Mouse (Mus musculus): ENCODE measurements around the gene Olfr596. TPM values are rescaled to one million over a fixed set of nuclear protein-coding genes. Genes with fewer than 3 reads are reported as not detected.
"Not testable (repeated sequence)": the region's sequence is repeated elsewhere in the genome, so short reads cannot be mapped to it uniquely, and the experiment has no call there.

The Olfr596 gene
- not detected in 2 replicates for polyA plus RNA-seq (2015; fragmentation: Nextera tagmentation; extraction: Ambion mirVana)

- WGBS = 82% methylated on average over 2 of the region's 2 CpGs
These were observed at the start of gene Olfr596 for GRCm38 (mm10) chr7:103305348-103305747. Gene Olfr596 (plus strand): TSS chr7:103305648.

GRCm38 (mm10) chr7:103316015-103316414 is 10.6 kb downstream of the Olfr596 start, which contains the start of gene Olfr597:
Gene Olfr597 (plus strand): TSS chr7:103316315.
- H3K4me1 ChIP-seq (replicated peaks; ENCODE audit: control insufficient read depth, insufficient read depth, low read length); H3K27ac ChIP-seq (ENCODE audit: low read length); H3K4me3 ChIP-seq (ENCODE audit: low read length); H3K9ac ChIP-seq (ENCODE audit: low read length); H3K4me2 ChIP-seq (ENCODE audit: low read depth, low read length); H3K9me3 ChIP-seq (ENCODE audit: control insufficient read depth, low read length); ATAC-seq (ENCODE audit: low read depth); H3K27me3 ChIP-seq (ENCODE audit: control insufficient read depth, insufficient read depth, low read depth, low read length); H3K36me3 ChIP-seq (ENCODE audit: control insufficient read depth, insufficient read depth, low read length): not testable (repeated sequence)
- 82% methylated on average over 2 of the region's 2 CpGs for WGBS

More at GRCm38 (mm10) chr7:103305348-103305747, at the start of gene Olfr596:
- not testable (repeated sequence) for H3K36me3 ChIP-seq (ENCODE audit: control insufficient read depth, insufficient read depth, low read length); H3K27ac ChIP-seq (ENCODE audit: low read length); H3K9me3 ChIP-seq (ENCODE audit: control insufficient read depth, low read length); H3K4me1 ChIP-seq (replicated peaks; ENCODE audit: control insufficient read depth, insufficient read depth, low read length); H3K4me3 ChIP-seq (ENCODE audit: low read length); H3K9ac ChIP-seq (ENCODE audit: low read length); H3K4me2 ChIP-seq (ENCODE audit: low read depth, low read length); ATAC-seq (ENCODE audit: low read depth); H3K27me3 ChIP-seq (ENCODE audit: control insufficient read depth, insufficient read depth, low read depth, low read length)

- Histone ChIP-seq H3K9ac (ENCODE audit: low read length) (no peak within 1 kb of the TSS), H3K4me2 (ENCODE audit: low read depth, low read length) (no peak within 1 kb of the TSS), H3K36me3 (ENCODE audit: control insufficient read depth, insufficient read depth, low read length) (no peaks in the 10 kb centered on the region), H3K4me3 (ENCODE audit: low read length) (no peak within 1 kb of the TSS), H3K27ac (ENCODE audit: low read length) (no peak within 1 kb of the TSS), H3K9me3 (ENCODE audit: control insufficient read depth, low read length) (no peaks in the 10 kb centered on the region), H3K27me3 (ENCODE audit: control insufficient read depth, insufficient read depth, low read depth, low read length) (no peaks in the 10 kb centered on the region), H3K4me1 (replicated peaks; ENCODE audit: control insufficient read depth, insufficient read depth, low read length) (no peaks in the 10 kb centered on the region)
- ATAC-seq (ENCODE audit: low read depth) = no peak
These were observed 17.8 kb downstream of the Olfr596 start, which contains the start of gene Olfr598 for GRCm38 (mm10) chr7:103323268-103323667. Gene Olfr598 (plus strand): TSS chr7:103323568.

- Histone ChIP-seq H3K9me3 (ENCODE audit: control insufficient read depth, low read length) (no peaks in the 10 kb centered on the region), H3K36me3 (ENCODE audit: control insufficient read depth, insufficient read depth, low read length) (no peaks in the 10 kb centered on the region), H3K27me3 (ENCODE audit: control insufficient read depth, insufficient read depth, low read depth, low read length) (no peaks in the 10 kb centered on the region), H3K4me1 (replicated peaks; ENCODE audit: control insufficient read depth, insufficient read depth, low read length) (no peaks in the 10 kb centered on the region), H3K27ac (ENCODE audit: low read length) (no peak within 1 kb of the TSS), H3K4me2 (ENCODE audit: low read depth, low read length) (no peak within 1 kb of the TSS), H3K4me3 (ENCODE audit: low read length) (no peak within 1 kb of the TSS), H3K9ac (ENCODE audit: low read length) (no peak within 1 kb of the TSS)
- 93% methylated on average over 1 of the region's 1 CpGs for WGBS
- no peak for ATAC-seq (ENCODE audit: low read depth)
These were observed 30.2 kb downstream of the Olfr596 start, which contains the start of gene Olfr599 for GRCm38 (mm10) chr7:103335617-103336016. Gene Olfr599 (plus strand): TSS chr7:103335917.

GRCm38 (mm10) chr7:103349569-103349968 is 44.1 kb downstream of the Olfr596 start, which contains the start of gene Olfr600:
Gene Olfr600 (minus strand): TSS chr7:103349669.
- no peak within 1 kb of the TSS for H3K4me3 ChIP-seq (ENCODE audit: low read length)
- H3K9me3 ChIP-seq (ENCODE audit: control insufficient read depth, low read length) = no peaks in the 10 kb centered on the region
- no peaks in the 10 kb centered on the region for H3K36me3 ChIP-seq (ENCODE audit: control insufficient read depth, insufficient read depth, low read length)
- ATAC-seq (ENCODE audit: low read depth) = no peak
- H3K4me2 ChIP-seq (ENCODE audit: low read depth, low read length) = no peak within 1 kb of the TSS
- no peaks in the 10 kb centered on the region for H3K4me1 ChIP-seq (replicated peaks; ENCODE audit: control insufficient read depth, insufficient read depth, low read length)
- no peak within 1 kb of the TSS for H3K9ac ChIP-seq (ENCODE audit: low read length)
- H3K27me3 ChIP-seq (ENCODE audit: control insufficient read depth, insufficient read depth, low read depth, low read length) = no peaks in the 10 kb centered on the region
- no peak within 1 kb of the TSS for H3K27ac ChIP-seq (ENCODE audit: low read length)

Small RNA genes within 50 kb of the gene (microRNA-seq; reads per million reads assigned to microRNA genes)
- not detected for gene Gm23550
- not detected for gene Gm25171

Other genes starting within 250 kb of the Olfr596 start
- gene Olfr584, start 223.8 kb upstream of the Olfr596 start, polyA plus RNA-seq (2015; fragmentation: Nextera tagmentation; extraction: Ambion mirVana) = not detected in 2 replicates
- gene Olfr585, start 207.9 kb upstream of the Olfr596 start, polyA plus RNA-seq (2015; fragmentation: Nextera tagmentation; extraction: Ambion mirVana) = not detected in 2 replicates
- not detected in 2 replicates for gene Olfr586, start 180.0 kb upstream of the Olfr596 start, polyA plus RNA-seq (2015; fragmentation: Nextera tagmentation; extraction: Ambion mirVana)
- not detected in 2 replicates for gene Olfr588-ps1, start 164.8 kb upstream of the Olfr596 start, polyA plus RNA-seq (2015; fragmentation: Nextera tagmentation; extraction: Ambion mirVana)
- gene Olfr589, start 149.3 kb upstream of the Olfr596 start, polyA plus RNA-seq (2015; fragmentation: Nextera tagmentation; extraction: Ambion mirVana) = not detected in 2 replicates
- not detected in 2 replicates for gene Olfr591, start 127.3 kb upstream of the Olfr596 start, polyA plus RNA-seq (2015; fragmentation: Nextera tagmentation; extraction: Ambion mirVana)
- not detected in 2 replicates for gene Olfr592, start 120.8 kb upstream of the Olfr596 start, polyA plus RNA-seq (2015; fragmentation: Nextera tagmentation; extraction: Ambion mirVana)
- not detected in 2 replicates for gene Olfr593, start 93.8 kb upstream of the Olfr596 start, polyA plus RNA-seq (2015; fragmentation: Nextera tagmentation; extraction: Ambion mirVana)
- not detected in 2 replicates for gene Olfr594, start 88.7 kb upstream of the Olfr596 start, polyA plus RNA-seq (2015; fragmentation: Nextera tagmentation; extraction: Ambion mirVana)
- gene Usp17ld, start 53.1 kb upstream of the Olfr596 start, polyA plus RNA-seq (2015; fragmentation: Nextera tagmentation; extraction: Ambion mirVana) = not detected in 2 replicates
- gene Olfr597, start 10.7 kb downstream of the Olfr596 start, polyA plus RNA-seq (2015; fragmentation: Nextera tagmentation; extraction: Ambion mirVana) = not detected in 2 replicates
- not detected in 2 replicates for gene Olfr598, start 17.9 kb downstream of the Olfr596 start, polyA plus RNA-seq (2015; fragmentation: Nextera tagmentation; extraction: Ambion mirVana)
- gene Olfr599, start 30.3 kb downstream of the Olfr596 start, polyA plus RNA-seq (2015; fragmentation: Nextera tagmentation; extraction: Ambion mirVana) = not detected in 2 replicates
- gene Olfr600, start 44.0 kb downstream of the Olfr596 start, polyA plus RNA-seq (2015; fragmentation: Nextera tagmentation; extraction: Ambion mirVana) = not detected in 2 replicates
- not detected in 2 replicates for gene Olfr601, start 57.0 kb downstream of the Olfr596 start, polyA plus RNA-seq (2015; fragmentation: Nextera tagmentation; extraction: Ambion mirVana)
- not detected in 2 replicates for gene Olfr603, start 80.5 kb downstream of the Olfr596 start, polyA plus RNA-seq (2015; fragmentation: Nextera tagmentation; extraction: Ambion mirVana)
- not detected in 2 replicates for gene Usp17lc, start 109.4 kb downstream of the Olfr596 start, polyA plus RNA-seq (2015; fragmentation: Nextera tagmentation; extraction: Ambion mirVana)
- not detected in 2 replicates for gene Olfr605, start 139.8 kb downstream of the Olfr596 start, polyA plus RNA-seq (2015; fragmentation: Nextera tagmentation; extraction: Ambion mirVana)
- gene Olfr606, start 143.4 kb downstream of the Olfr596 start, polyA plus RNA-seq (2015; fragmentation: Nextera tagmentation; extraction: Ambion mirVana) = not detected in 2 replicates
- not detected in 2 replicates for gene Olfr607, start 158.5 kb downstream of the Olfr596 start, polyA plus RNA-seq (2015; fragmentation: Nextera tagmentation; extraction: Ambion mirVana)
- gene Olfr608, start 164.2 kb downstream of the Olfr596 start, polyA plus RNA-seq (2015; fragmentation: Nextera tagmentation; extraction: Ambion mirVana) = not detected in 2 replicates
- not detected in 2 replicates for gene Olfr609, start 192.4 kb downstream of the Olfr596 start, polyA plus RNA-seq (2015; fragmentation: Nextera tagmentation; extraction: Ambion mirVana)
- gene Olfr610, start 206.5 kb downstream of the Olfr596 start, polyA plus RNA-seq (2015; fragmentation: Nextera tagmentation; extraction: Ambion mirVana) = not detected in 2 replicates
- gene Olfr611, start 215.2 kb downstream of the Olfr596 start, polyA plus RNA-seq (2015; fragmentation: Nextera tagmentation; extraction: Ambion mirVana) = not detected in 2 replicates
- not detected in 2 replicates for gene Olfr612, start 237.1 kb downstream of the Olfr596 start, polyA plus RNA-seq (2015; fragmentation: Nextera tagmentation; extraction: Ambion mirVana)
- not detected in 2 replicates for gene Olfr613, start 242.4 kb downstream of the Olfr596 start, polyA plus RNA-seq (2015; fragmentation: Nextera tagmentation; extraction: Ambion mirVana)

Measured in lung, embryonic 16.5 days (tissue).